Mouse (Mus musculus) brain, embryonic 14.5 days (tissue): Measurements from ENCODE around the gene Fbxo42.

Experiments
- CTCF ChIP-seq: fragments of 200-500 bp; IDR thresholded peaks from 2 replicates; pipeline ENCODE4 v1.5.1; 2012; ENCODE audit warnings: inconsistent platforms, mild to moderate bottlenecking, moderate library complexity, borderline replicate concordance; ENCODE audit not compliant: insufficient read depth, insufficient read length; ENCODE audit errors: extremely low read depth
- POLR2A ChIP-seq: fragments of 200-500 bp; IDR thresholded peaks from 2 replicates; pipeline ENCODE4 v1.6.1; 2012; ENCODE audit warnings: mild to moderate bottlenecking, inconsistent platforms, borderline replicate concordance; ENCODE audit not compliant: poor library complexity, insufficient read depth, insufficient read length, severe bottlenecking; ENCODE audit errors: extremely low read depth

DNA sequence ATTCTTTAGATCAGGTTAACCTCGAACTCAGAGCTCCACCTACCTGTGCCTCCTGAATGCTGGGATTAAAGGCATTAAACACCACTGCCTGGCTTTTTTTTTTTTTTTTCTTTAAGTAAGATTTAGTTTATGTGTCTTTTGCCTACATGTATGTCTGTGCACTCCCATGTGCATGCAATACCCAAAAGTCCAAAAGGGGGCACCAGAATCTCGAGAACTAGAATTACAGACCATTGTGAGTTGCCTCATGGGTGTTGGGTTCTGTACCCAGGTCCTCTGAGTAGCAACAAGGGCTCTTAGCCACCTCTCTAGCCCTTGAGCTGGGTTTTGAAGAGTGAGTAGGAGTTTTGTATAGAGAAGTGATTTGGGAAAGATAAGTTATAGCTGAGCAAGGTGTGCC, 104.9 kb downstream of the Fbxo42 start:
- no peak for TF ChIP-seq CTCF
- TF ChIP-seq POLR2A = no peak
